Mouse (Mus musculus): ENCODE measurements around the gene Syt17. TPM values are rescaled to one million over a fixed set of nuclear protein-coding genes. Genes with fewer than 3 reads are reported as not detected.

Syt17 gene
- total and polyA plus RNA-seq, 3 experiments, result 1.0 to 1.8 (median 1.4) TPM

DNA sequence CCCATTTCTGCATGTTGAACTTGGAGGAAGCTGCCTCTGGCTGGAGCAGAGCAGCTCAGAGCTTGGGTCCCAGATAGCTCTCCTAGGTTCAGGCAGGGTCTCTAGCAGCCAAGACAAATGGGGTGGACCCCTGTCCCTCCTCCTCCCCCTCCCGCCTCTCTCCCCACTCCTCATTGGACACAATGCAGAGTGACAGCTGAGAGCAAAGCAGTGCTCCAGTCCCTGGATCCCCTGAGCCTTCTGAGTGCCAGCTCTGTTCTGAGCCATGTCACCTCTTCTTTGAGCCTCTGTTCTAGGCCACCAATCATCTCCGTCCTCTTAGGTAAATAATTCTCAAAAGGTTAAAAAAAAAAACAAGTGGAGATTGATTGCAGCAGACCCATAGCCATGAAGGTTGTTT is 78.3 kb downstream of the Syt17 start:
- DNase-seq, result no peak
- no peaks in the 10 kb centered on the region for H3K27me3 ChIP-seq (ENCODE audit: control insufficient read depth, insufficient read depth, low read length)
- H3K4me3 ChIP-seq, result no peak overlapping the region
- H3K79me2 ChIP-seq (replicated peaks; ENCODE audit: control insufficient read depth, insufficient read depth, low read length), result no peaks in the 10 kb centered on the region
- no peak overlapping the region for H3K9ac ChIP-seq (ENCODE audit: low read depth, low read length)
- H3K4me1 ChIP-seq (ENCODE audit: control insufficient read depth, insufficient read depth, low read length), result no peaks in the 10 kb centered on the region
- no peaks in the 10 kb centered on the region for H3K36me3 ChIP-seq (ENCODE audit: control insufficient read depth, insufficient read depth, low read length)
- no peak overlapping the region for H3K27ac ChIP-seq
- TF ChIP-seq EP300 (IDR thresholded peaks at IDR 0.05; ENCODE audit: insufficient read depth, low read depth, low read length) (no peak), CTCF (IDR thresholded peaks at IDR 0.05) (no peak), POLR2A (IDR thresholded peaks at IDR 0.05; ENCODE audit: insufficient read depth, low read depth, low read length) (no peak)
- intact Hi-C loops (cut with DNase I), result loop anchor here (5.0 kb wide), 1 partner anchor 52 kb away; no protein-coding TSS in a partner anchor
- WGBS, result 66% methylated on average over 2 of the region's 2 CpGs

DNA sequence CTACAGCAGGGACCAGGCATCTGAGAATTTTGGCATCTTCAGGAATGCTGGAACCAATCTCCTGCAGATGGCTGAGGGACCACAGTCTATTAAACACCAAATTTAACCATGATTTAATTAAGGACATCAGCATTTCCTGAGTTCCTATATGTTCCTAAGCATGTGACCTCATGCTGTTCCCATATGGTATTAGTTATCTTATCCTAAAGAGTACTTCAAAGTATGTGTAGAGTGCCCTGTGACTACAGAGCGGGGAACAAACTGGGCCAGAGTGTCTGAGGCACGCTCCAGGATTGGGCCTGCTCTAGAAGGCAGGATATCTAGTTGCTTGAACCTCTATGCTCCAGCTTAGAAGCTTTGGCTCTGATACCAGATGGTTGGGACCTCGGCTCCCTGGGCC is 82.1 kb downstream of the Syt17 start:
- TF ChIP-seq EP300 (IDR thresholded peaks at IDR 0.05; ENCODE audit: insufficient read depth, low read depth, low read length), result no peak
- TF ChIP-seq CTCF (IDR thresholded peaks at IDR 0.05), result no peak
- no peak for TF ChIP-seq POLR2A (IDR thresholded peaks at IDR 0.05; ENCODE audit: insufficient read depth, low read depth, low read length)
- no peak overlapping the region for H3K4me3 ChIP-seq
- no peaks in the 10 kb centered on the region for H3K27me3 ChIP-seq (ENCODE audit: control insufficient read depth, insufficient read depth, low read length)
- no peak overlapping the region for H3K27ac ChIP-seq
- no peaks in the 10 kb centered on the region for H3K79me2 ChIP-seq (replicated peaks; ENCODE audit: control insufficient read depth, insufficient read depth, low read length)
- WGBS, result 65% methylated on average over 3 of the region's 3 CpGs
- DNase-seq, result no peak
- H3K36me3 ChIP-seq (ENCODE audit: control insufficient read depth, insufficient read depth, low read length), result no peaks in the 10 kb centered on the region
- intact Hi-C loops (cut with DNase I), result loop anchor here (5.0 kb wide), 1 partner anchor 49 kb away; no protein-coding TSS in a partner anchor
- no peak overlapping the region for H3K9ac ChIP-seq (ENCODE audit: low read depth, low read length)
- no peaks in the 10 kb centered on the region for H3K4me1 ChIP-seq (ENCODE audit: control insufficient read depth, insufficient read depth, low read length)

DNA sequence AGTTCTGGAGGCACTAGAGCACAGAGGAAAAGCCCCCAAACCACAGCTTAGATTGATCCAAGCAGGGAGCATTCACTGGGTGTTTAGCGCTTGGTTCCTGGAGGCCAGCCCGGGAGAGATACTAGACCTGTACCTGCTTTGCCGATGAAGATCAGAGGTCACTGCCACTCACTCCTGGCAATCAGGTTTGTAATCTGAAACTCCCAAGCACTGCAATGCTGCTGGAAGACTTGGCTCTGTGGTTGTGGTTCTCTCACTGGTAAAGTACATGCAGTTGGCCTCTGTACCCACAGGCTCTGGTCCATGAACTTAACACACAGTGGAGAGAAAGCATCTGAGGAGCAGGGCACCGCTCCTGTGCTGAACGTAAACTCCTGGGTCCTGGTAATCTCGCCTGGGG is 82.8 kb downstream of the Syt17 start:
- H3K27ac ChIP-seq, result no peak overlapping the region
- H3K36me3 ChIP-seq (ENCODE audit: control insufficient read depth, insufficient read depth, low read length), result no peaks in the 10 kb centered on the region
- no peaks in the 10 kb centered on the region for H3K79me2 ChIP-seq (replicated peaks; ENCODE audit: control insufficient read depth, insufficient read depth, low read length)
- intact Hi-C loops (cut with DNase I), result loop anchor here (5.0 kb wide), 1 partner anchor 48 kb away; no protein-coding TSS in a partner anchor
- no peak for DNase-seq
- 55% methylated on average over 6 of the region's 6 CpGs for WGBS
- TF ChIP-seq CTCF (IDR thresholded peaks at IDR 0.05) (no peak), EP300 (IDR thresholded peaks at IDR 0.05; ENCODE audit: insufficient read depth, low read depth, low read length) (no peak), POLR2A (IDR thresholded peaks at IDR 0.05; ENCODE audit: insufficient read depth, low read depth, low read length) (no peak)
- no peaks in the 10 kb centered on the region for H3K4me1 ChIP-seq (ENCODE audit: control insufficient read depth, insufficient read depth, low read length)
- no peak overlapping the region for H3K9ac ChIP-seq (ENCODE audit: low read depth, low read length)
- H3K27me3 ChIP-seq (ENCODE audit: control insufficient read depth, insufficient read depth, low read length), result no peaks in the 10 kb centered on the region
- no peak overlapping the region for H3K4me3 ChIP-seq

DNA sequence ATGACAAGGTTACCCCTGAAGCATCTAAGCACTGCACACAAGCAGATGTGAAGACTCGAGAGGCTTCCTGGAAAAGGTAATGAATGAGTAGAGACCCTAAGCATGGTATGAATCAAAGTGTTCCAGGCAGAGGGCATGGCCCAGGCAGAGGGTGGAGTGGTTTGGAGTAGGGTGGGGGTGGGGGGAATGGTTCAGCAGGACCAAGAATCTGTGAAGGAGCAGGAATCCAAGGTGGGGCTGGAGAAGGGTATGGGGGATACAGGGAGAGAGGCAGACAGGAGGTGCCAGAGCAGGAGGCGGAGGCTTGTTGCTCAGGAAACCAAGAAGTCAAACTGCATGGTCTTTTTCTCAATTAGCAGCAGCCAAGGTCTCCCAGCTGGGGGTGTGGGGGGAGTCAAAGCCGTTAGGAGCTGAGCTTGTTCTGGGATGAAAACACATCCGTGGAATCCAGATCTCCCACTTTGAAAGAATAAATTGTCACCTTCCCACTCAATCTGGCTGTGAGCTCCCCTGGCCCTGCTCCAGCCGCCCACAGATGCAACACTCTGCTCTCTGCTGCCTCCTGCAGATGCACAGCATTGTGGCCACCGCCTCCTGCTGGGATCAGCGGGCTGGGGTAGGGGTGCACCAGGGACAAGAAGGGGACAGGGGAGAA is 83.5 kb downstream of the Syt17 start:
- WGBS, result 41% methylated on average over 7 of the region's 7 CpGs
- no peak overlapping the region for H3K4me3 ChIP-seq
- intact Hi-C loops (cut with DNase I), result loop anchor here (5.0 kb wide), 1 partner anchor 47 kb away; no protein-coding TSS in a partner anchor
- no peaks in the 10 kb centered on the region for H3K27me3 ChIP-seq (ENCODE audit: control insufficient read depth, insufficient read depth, low read length)
- H3K36me3 ChIP-seq (ENCODE audit: control insufficient read depth, insufficient read depth, low read length), result no peaks in the 10 kb centered on the region
- H3K27ac ChIP-seq, result no peak overlapping the region
- H3K4me1 ChIP-seq (ENCODE audit: control insufficient read depth, insufficient read depth, low read length), result no peaks in the 10 kb centered on the region
- DNase-seq, result peak in 1 of 2 experiments; percentile 28
- TF ChIP-seq CTCF (IDR thresholded peaks at IDR 0.05), result peak; percentile 42
- TF ChIP-seq EP300 (IDR thresholded peaks at IDR 0.05; ENCODE audit: insufficient read depth, low read depth, low read length), result no peak
- H3K9ac ChIP-seq (ENCODE audit: low read depth, low read length), result no peak overlapping the region
- H3K79me2 ChIP-seq (replicated peaks; ENCODE audit: control insufficient read depth, insufficient read depth, low read length), result no peaks in the 10 kb centered on the region

DNA sequence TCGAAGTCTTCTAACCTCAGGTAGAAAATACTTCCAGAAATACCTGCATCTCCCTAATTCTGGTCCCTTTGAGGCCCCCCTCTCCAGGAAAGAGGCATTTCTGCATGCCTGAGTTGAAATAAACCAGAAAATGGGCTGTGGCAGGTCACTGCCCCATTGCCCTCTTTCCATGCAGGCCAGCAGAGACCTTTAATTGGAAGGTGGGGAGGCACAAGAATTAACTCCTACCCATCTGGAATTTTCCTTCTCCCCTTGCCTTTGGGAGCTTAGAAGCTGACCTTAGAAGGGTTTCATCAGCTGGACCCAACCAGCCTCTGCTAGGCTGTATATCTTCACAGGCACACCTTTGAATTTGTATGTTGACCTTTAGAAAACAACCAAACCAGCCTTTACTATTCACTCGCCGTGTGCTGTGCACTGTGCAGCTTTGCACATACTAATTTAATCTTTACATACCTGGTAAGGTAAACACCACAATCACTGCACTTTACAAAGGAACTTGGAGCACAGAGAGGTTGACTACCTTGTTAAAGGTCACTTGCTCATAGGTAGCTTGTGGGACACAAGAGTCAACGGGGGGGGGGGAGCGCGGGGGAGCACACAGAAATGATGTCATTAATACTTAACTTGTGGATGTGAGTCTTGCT is 84.3 kb downstream of the Syt17 start:
- H3K36me3 ChIP-seq (ENCODE audit: control insufficient read depth, insufficient read depth, low read length), result no peaks in the 10 kb centered on the region
- H3K79me2 ChIP-seq (replicated peaks; ENCODE audit: control insufficient read depth, insufficient read depth, low read length), result no peaks in the 10 kb centered on the region
- TF ChIP-seq CTCF (IDR thresholded peaks at IDR 0.05), result no peak
- no peak for TF ChIP-seq EP300 (IDR thresholded peaks at IDR 0.05; ENCODE audit: insufficient read depth, low read depth, low read length)
- TF ChIP-seq POLR2A (IDR thresholded peaks at IDR 0.05; ENCODE audit: insufficient read depth, low read depth, low read length), result no peak
- no peak for DNase-seq
- no peak overlapping the region for H3K9ac ChIP-seq (ENCODE audit: low read depth, low read length)
- H3K4me3 ChIP-seq, result no peak overlapping the region
- H3K4me1 ChIP-seq (ENCODE audit: control insufficient read depth, insufficient read depth, low read length), result no peaks in the 10 kb centered on the region
- WGBS, result 84% methylated on average over 6 of the region's 6 CpGs
- no peaks in the 10 kb centered on the region for H3K27me3 ChIP-seq (ENCODE audit: control insufficient read depth, insufficient read depth, low read length)
- no peak overlapping the region for H3K27ac ChIP-seq
- intact Hi-C loops (cut with DNase I), result no loop called here

DNA sequence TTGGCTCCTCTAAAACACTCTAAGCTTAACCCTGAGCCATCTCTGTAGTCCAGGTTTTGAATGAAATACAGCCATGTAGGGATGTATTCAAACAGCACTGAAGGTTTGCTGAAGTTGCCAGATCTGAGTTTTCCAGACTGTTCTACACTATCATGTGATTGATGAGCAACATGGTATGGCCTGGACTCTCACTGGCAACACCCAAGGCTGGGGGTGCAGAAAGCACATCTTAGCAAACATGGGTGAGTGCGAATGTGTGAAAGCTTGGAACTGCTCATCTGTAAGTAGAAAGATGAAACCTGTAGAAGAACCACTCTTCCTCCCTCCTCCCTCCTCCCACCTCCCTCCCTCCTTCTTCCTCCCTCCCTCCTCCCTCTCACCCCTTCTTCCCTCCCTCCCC is 85.1 kb downstream of the Syt17 start:
- no peaks in the 10 kb centered on the region for H3K4me1 ChIP-seq (ENCODE audit: control insufficient read depth, insufficient read depth, low read length)
- intact Hi-C loops (cut with DNase I), result no loop called here
- H3K9ac ChIP-seq (ENCODE audit: low read depth, low read length), result no peak overlapping the region
- no peaks in the 10 kb centered on the region for H3K36me3 ChIP-seq (ENCODE audit: control insufficient read depth, insufficient read depth, low read length)
- 78% methylated on average over 1 of the region's 1 CpGs for WGBS
- H3K27me3 ChIP-seq (ENCODE audit: control insufficient read depth, insufficient read depth, low read length), result no peaks in the 10 kb centered on the region
- H3K4me3 ChIP-seq, result no peak overlapping the region
- H3K27ac ChIP-seq, result no peak overlapping the region
- DNase-seq, result no peak
- H3K79me2 ChIP-seq (replicated peaks; ENCODE audit: control insufficient read depth, insufficient read depth, low read length), result no peaks in the 10 kb centered on the region
- TF ChIP-seq POLR2A (IDR thresholded peaks at IDR 0.05; ENCODE audit: insufficient read depth, low read depth, low read length), result no peak
